Mouse (Mus musculus) MEL (cell line): ENCODE results near the gene Rcan2. TPM values are rescaled to one million over a fixed set of nuclear protein-coding genes. Genes with fewer than 3 reads are reported as not detected.

Experiments
- DNase-seq: peaks from one replicate; pipeline ENCODE4 v3.0.0; 2011; ENCODE audit warnings: low read depth, low spot score
- H3K27ac ChIP-seq: 2 replicates; pipeline ENCODE4 v1.5.1; 2012; ENCODE audit warnings: low read depth, mild to moderate bottlenecking, control low read depth, low read length, moderate library complexity; ENCODE audit not compliant: control insufficient read depth
- H3K27me3 ChIP-seq, 2 experiments: fragments of 150-350 bp in 1 of 2; sonication (generic) in 1 of 2; 2 replicates each; pipeline ENCODE4 v1.6.1; 2012; ENCODE audit warnings: low read length in 2 of 2, mild to moderate bottlenecking in 2 of 2, improper control_type of control experiment in 1 of 2, moderate library complexity in 1 of 2; ENCODE audit not compliant: insufficient read depth in 2 of 2, control insufficient read depth in 1 of 2
- H3K36me3 ChIP-seq, 2 experiments: 2 replicates each; pipeline ENCODE4 v1.6.1; 2012 to 2014; ENCODE audit warnings: low read length in 2 of 2, improper control_type of control experiment in 1 of 2, inconsistent platforms in 1 of 2, mild to moderate bottlenecking in 1 of 2; ENCODE audit not compliant: insufficient read depth in 2 of 2, control insufficient read depth in 1 of 2
- H3K4me1 ChIP-seq, 2 experiments: fragments of 150-350 bp in 1 of 2; sonication (generic) in 1 of 2; 2 replicates each; pipeline ENCODE4 v1.6.1; 2012; ENCODE audit warnings: low read length in 2 of 2, improper control_type of control experiment in 1 of 2, mild to moderate bottlenecking in 1 of 2; ENCODE audit not compliant: insufficient read depth in 2 of 2, control insufficient read depth in 1 of 2
- H3K4me3 ChIP-seq, 2 experiments: fragments of 150-350 bp in 1 of 2; sonication (generic) in 1 of 2; 2 replicates each; pipeline ENCODE4 v1.5.1; 2012; ENCODE audit warnings: low read depth in 2 of 2, low read length in 2 of 2, mild to moderate bottlenecking in 2 of 2, moderate library complexity in 2 of 2, control low read depth in 1 of 2, improper control_type of control experiment in 1 of 2; ENCODE audit not compliant: control insufficient read depth in 1 of 2, insufficient read depth in 1 of 2
- H3K79me2 ChIP-seq: 2 replicates; pipeline ENCODE4 v1.6.1; 2012; ENCODE audit warnings: mild to moderate bottlenecking, low read length, moderate library complexity; ENCODE audit not compliant: control insufficient read depth, poor library complexity, insufficient read depth
- H3K9ac ChIP-seq: 2 replicates; pipeline ENCODE4 v1.6.1; 2012; ENCODE audit warnings: low read depth, mild to moderate bottlenecking, control low read depth, low read length, moderate library complexity; ENCODE audit not compliant: control insufficient read depth, poor library complexity, severe bottlenecking
- H3K9me3 ChIP-seq: fragments of 150-350 bp; sonication (generic); replicated peaks from 2 replicates; pipeline ENCODE4 v1.6.1; 2012; ENCODE audit warnings: mild to moderate bottlenecking, low read length, improper control_type of control experiment, moderate library complexity; ENCODE audit not compliant: insufficient read depth
- CHD1 ChIP-seq: IDR thresholded peaks from 2 replicates; pipeline ENCODE4 v1.6.1; 2012; ENCODE audit warnings: low read depth, mild to moderate bottlenecking, inconsistent platforms, low read length, improper control_type of control experiment
- CHD2 ChIP-seq: IDR thresholded peaks from 2 replicates; pipeline ENCODE4 v1.6.1; 2011; ENCODE audit warnings: low read length, improper control_type of control experiment
- CTCF ChIP-seq, 3 experiments: IDR thresholded peaks in 2 of 3; conservative IDR thresholded peaks in 1 of 3; 2 replicates each; pipeline ENCODE4 v1.5.1; 2011 to 2012; ENCODE audit warnings: low read length in 3 of 3, low read depth in 2 of 3, mild to moderate bottlenecking in 2 of 3, improper control_type of control experiment in 1 of 3, inconsistent platforms in 1 of 3, mixed read lengths in 1 of 3, moderate library complexity in 1 of 3; ENCODE audit not compliant: control insufficient read depth in 1 of 3, insufficient read depth in 1 of 3, poor library complexity in 1 of 3, severe bottlenecking in 1 of 3
- E2F4 ChIP-seq: IDR thresholded peaks from 2 replicates; pipeline ENCODE4 v1.6.1; 2011; ENCODE audit warnings: low read depth, low read length, improper control_type of control experiment, borderline replicate concordance
- ELF1 ChIP-seq: IDR thresholded peaks from 2 replicates; pipeline ENCODE4 v1.6.1; 2014; ENCODE audit warnings: low read depth, mild to moderate bottlenecking, inconsistent platforms, low read length, improper control_type of control experiment, moderate library complexity
- GABPA ChIP-seq: IDR thresholded peaks from 2 replicates; pipeline ENCODE4 v1.6.1; 2012; ENCODE audit warnings: low read depth, mild to moderate bottlenecking, inconsistent platforms, low read length, improper control_type of control experiment, moderate library complexity
- HCFC1 ChIP-seq: IDR thresholded peaks from 2 replicates; pipeline ENCODE4 v1.6.1; 2012; ENCODE audit warnings: low read depth, mild to moderate bottlenecking, inconsistent platforms, low read length, improper control_type of control experiment, moderate library complexity
- JUND ChIP-seq: IDR thresholded peaks from 2 replicates; pipeline ENCODE4 v1.6.1; 2011; ENCODE audit warnings: low read depth, mild to moderate bottlenecking, improper control_type of control experiment, low read length
- KAT2A ChIP-seq: conservative IDR thresholded peaks from 2 replicates; pipeline ENCODE4 v1.6.1; 2012; ENCODE audit warnings: low read depth, low read length, improper control_type of control experiment, inconsistent platforms
- MAFK ChIP-seq: IDR thresholded peaks from 2 replicates; pipeline ENCODE4 v1.6.1; 2011; ENCODE audit warnings: low read depth, mild to moderate bottlenecking, low read length, improper control_type of control experiment, borderline replicate concordance
- MAZ ChIP-seq: IDR thresholded peaks from 2 replicates; pipeline ENCODE4 v1.6.1; 2012; ENCODE audit warnings: low read depth, mild to moderate bottlenecking, inconsistent platforms, low read length, improper control_type of control experiment
- MXI1 ChIP-seq: IDR thresholded peaks from 2 replicates; pipeline ENCODE4 v1.6.1; 2011; ENCODE audit warnings: mild to moderate bottlenecking, low read depth, low read length, improper control_type of control experiment
- MYB ChIP-seq: IDR thresholded peaks from 2 replicates; pipeline ENCODE4 v1.6.1; 2011; ENCODE audit warnings: mild to moderate bottlenecking, low read depth, low read length, improper control_type of control experiment
- NELFE ChIP-seq: IDR thresholded peaks from 2 replicates; pipeline ENCODE4 v1.6.1; 2011; ENCODE audit warnings: low read depth, low read length, improper control_type of control experiment
- POLR2A ChIP-seq, 2 experiments: IDR thresholded peaks; 2 replicates each; pipeline ENCODE4 v1.6.1; 2011 to 2012; ENCODE audit warnings: low read length in 2 of 2, mild to moderate bottlenecking in 2 of 2, control low read depth in 1 of 2, improper control_type of control experiment in 1 of 2, low read depth in 1 of 2, moderate library complexity in 1 of 2; ENCODE audit not compliant: control insufficient read depth in 1 of 2, insufficient read depth in 1 of 2, poor library complexity in 1 of 2
- POLR2AphosphoS5 ChIP-seq: IDR thresholded peaks from 2 replicates; pipeline ENCODE4 v1.6.1; 2012; ENCODE audit warnings: low read depth, borderline replicate concordance, mild to moderate bottlenecking, inconsistent platforms, low read length, moderate library complexity, mixed read lengths
- TAL1 ChIP-seq: IDR thresholded peaks from 2 replicates; pipeline ENCODE4 v1.6.1; 2012; ENCODE audit warnings: mild to moderate bottlenecking, inconsistent platforms, low read length, moderate library complexity, mixed read lengths
- TBP ChIP-seq: IDR thresholded peaks from 2 replicates; pipeline ENCODE4 v1.8.0; 2011; ENCODE audit warnings: low read depth, low read length, improper control_type of control experiment
- USF2 ChIP-seq, 2 experiments: IDR thresholded peaks; 2 replicates each; pipeline ENCODE4 v1.6.1; 2011 to 2012; ENCODE audit warnings: improper control_type of control experiment in 2 of 2, low read length in 2 of 2, borderline replicate concordance in 1 of 2, inconsistent platforms in 1 of 2, low read depth in 1 of 2, mild to moderate bottlenecking in 1 of 2; ENCODE audit not compliant: insufficient read depth in 1 of 2
- ZC3H11A ChIP-seq: IDR thresholded peaks from 2 replicates; pipeline ENCODE4 v1.6.1; 2012; ENCODE audit warnings: low read depth, mild to moderate bottlenecking, inconsistent platforms, low read length, improper control_type of control experiment
- ZMIZ1 ChIP-seq: IDR thresholded peaks from 2 replicates; pipeline ENCODE4 v1.6.1; 2012; ENCODE audit warnings: low read depth, mild to moderate bottlenecking, inconsistent platforms, low read length, improper control_type of control experiment, moderate library complexity
- polyA plus RNA-seq, 2 experiments: library from polyadenylated mRNA; stranded (reverse) in 1 of 2; unstranded in 1 of 2; fragments of >175 nt in 1 of 2; fragments of >200 nt in 1 of 2; gene quantifications; 2 replicates each; pipeline versions ENCODE4 v1.2.1 to v1.2.4; 2012; ENCODE audit warnings: low replicate concordance in 2 of 2, low read depth in 1 of 2; ENCODE audit not compliant: insufficient read length in 2 of 2, insufficient read depth in 1 of 2, missing spikeins in 1 of 2
- total RNA-seq: library from RNA; depleted of rRNA; stranded (reverse); fragments of 300-350 nt; gene quantifications from 2 replicates; pipeline ENCODE4 v1.2.3, GENCODE M21; 2012

Rcan2 gene
- total and polyA plus RNA-seq, 3 experiments, result 0.52 TPM; not detected in 2

DNA sequence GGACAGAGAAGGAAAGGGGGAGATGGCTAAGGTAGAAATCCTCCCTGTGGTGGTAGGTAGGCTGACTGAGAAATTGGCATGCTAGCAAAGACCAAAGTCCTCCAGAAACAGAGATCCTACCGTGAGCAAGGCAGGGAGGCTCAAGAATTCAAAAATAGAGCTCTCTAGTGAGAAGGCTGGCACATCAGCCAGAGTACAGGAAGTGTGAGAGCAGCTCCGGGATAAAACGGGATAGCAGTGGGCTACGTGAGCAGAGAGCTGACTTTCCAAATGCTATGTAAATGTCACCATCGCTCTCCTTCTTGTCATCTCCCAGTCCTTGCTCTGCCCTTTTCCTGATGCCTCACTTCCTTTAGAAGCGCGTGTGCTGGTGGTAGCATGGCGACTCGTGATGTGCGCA, 168.8 kb downstream of the Rcan2 start:
- DNase-seq, result no peak
- no peak overlapping the region for H3K9ac ChIP-seq
- H3K79me2 ChIP-seq, result no peaks in the 10 kb centered on the region
- no peaks in the 10 kb centered on the region for H3K4me1 ChIP-seq
- TF ChIP-seq ZMIZ1, result no peak
- TF ChIP-seq POLR2A (IDR thresholded peaks at IDR 0.05; ENCODE audit: control insufficient read depth in 1 of 2, insufficient read depth in 1 of 2, low read depth in 1 of 2, low read length in 2 of 2, poor library complexity in 1 of 2), result no peak
- no peak for TF ChIP-seq POLR2AphosphoS5
- no peak for TF ChIP-seq E2F4
- TF ChIP-seq MAZ, result no peak
- no peak for TF ChIP-seq JUND
- TF ChIP-seq TAL1, result no peak
- no peak for TF ChIP-seq MYB
- no peak for TF ChIP-seq CHD2
- TF ChIP-seq MAFK, result no peak
- TF ChIP-seq CTCF (IDR thresholded peaks at IDR 0.05 in 2 of 3, conservative IDR thresholded peaks at IDR 0.05 in 1 of 3; ENCODE audit: control insufficient read depth in 1 of 3, insufficient read depth in 1 of 3, low read depth in 2 of 3, low read length in 3 of 3, poor library complexity in 1 of 3, severe bottlenecking in 1 of 3), result no peak
- no peak for TF ChIP-seq USF2 (IDR thresholded peaks at IDR 0.05; ENCODE audit: borderline replicate concordance in 1 of 2, insufficient read depth in 1 of 2, low read depth in 1 of 2, low read length in 2 of 2)
- no peak for TF ChIP-seq GABPA
- no peak for TF ChIP-seq KAT2A
- no peak for TF ChIP-seq HCFC1
- TF ChIP-seq CHD1, result no peak
- no peak for TF ChIP-seq ELF1
- H3K4me3 ChIP-seq, result no peak overlapping the region
- H3K27ac ChIP-seq, result no peak overlapping the region
- H3K36me3 ChIP-seq, result no peaks in the 10 kb centered on the region
- no peaks in the 10 kb centered on the region for H3K27me3 ChIP-seq
- H3K9me3 ChIP-seq, result no peaks in the 10 kb centered on the region

DNA sequence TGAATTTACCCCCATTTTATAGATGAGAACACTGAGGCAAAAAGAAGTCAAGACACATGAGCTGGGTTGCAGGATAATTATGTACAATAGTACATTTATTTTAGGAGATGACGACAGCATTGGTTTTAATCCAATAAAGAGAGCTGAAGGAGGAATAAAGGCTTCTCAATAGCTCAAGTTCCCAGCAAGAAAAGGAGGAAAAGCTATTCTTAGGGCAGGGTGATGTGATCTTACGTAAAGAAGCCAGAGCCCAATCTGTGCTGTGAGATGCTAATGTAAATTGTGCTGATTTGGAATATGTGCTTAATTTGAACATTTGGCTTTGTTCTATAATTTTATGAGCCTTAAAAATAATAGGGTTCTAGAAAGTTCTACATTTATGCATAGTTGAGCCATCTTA, 176.4 kb downstream of the Rcan2 start:
- no peaks in the 10 kb centered on the region for H3K9me3 ChIP-seq
- TF ChIP-seq MAZ (no peak), GABPA (no peak), ZMIZ1 (no peak), MXI1 (no peak), ZC3H11A (no peak), E2F4 (no peak), TBP (no peak), NELFE (no peak), CHD2 (no peak), CHD1 (no peak)
- H3K9ac ChIP-seq, result no peak overlapping the region
- no peaks in the 10 kb centered on the region for H3K27me3 ChIP-seq
- no peak for DNase-seq
- H3K79me2 ChIP-seq, result no peaks in the 10 kb centered on the region
- H3K27ac ChIP-seq, result no peak overlapping the region
- no peaks in the 10 kb centered on the region for H3K4me1 ChIP-seq
- H3K4me3 ChIP-seq, result no peak overlapping the region
- H3K36me3 ChIP-seq, result no peaks in the 10 kb centered on the region
